Mouse (Mus musculus): ENCODE data around the gene Krt86. TPM values are rescaled to one million over a fixed set of nuclear protein-coding genes. Genes with fewer than 3 reads are reported as not detected.

The Krt86 gene
- polyA plus RNA-seq, 1 experiment from 2014 or later: not detected

- WGBS: 73% methylated on average over 2 of the region's 2 CpGs
- H3K9ac ChIP-seq (ENCODE audit: low read depth, low read length): no peak overlapping the region
- no peaks in the 10 kb centered on the region for H3K36me3 ChIP-seq (ENCODE audit: control insufficient read depth, insufficient read depth, low read length)
- H3K4me1 ChIP-seq (ENCODE audit: control insufficient read depth, insufficient read depth, low read length): no peaks in the 10 kb centered on the region
- no peak overlapping the region for H3K4me3 ChIP-seq (ENCODE audit: low read length)
- H3K27me3 ChIP-seq (replicated peaks; ENCODE audit: control insufficient read depth, insufficient read depth, low read length): no peaks in the 10 kb centered on the region
- H3K9me3 ChIP-seq (ENCODE audit: control insufficient read depth, low read length): 0 out of 2 replicates have a peak, but pooled peaks cover 2% of the 10 kb centered on the region
- H3K4me2 ChIP-seq (ENCODE audit: low read depth, low read length): no peak overlapping the region
- no peak for ATAC-seq
- H3K27ac ChIP-seq (ENCODE audit: low read length): no peak overlapping the region
Measured at GRCm38 (mm10) chr15:101455292-101455691, 18.0 kb upstream of the Krt86 start.

GRCm38 (mm10) chr15:101455891-101456290 is 17.4 kb upstream of the Krt86 start:
- WGBS: 87% methylated on average over 6 of the region's 6 CpGs
- no peak for ATAC-seq
- Histone ChIP-seq H3K9ac (ENCODE audit: low read depth, low read length) (no peak overlapping the region), H3K27me3 (replicated peaks; ENCODE audit: control insufficient read depth, insufficient read depth, low read length) (no peaks in the 10 kb centered on the region), H3K27ac (ENCODE audit: low read length) (no peak overlapping the region), H3K4me3 (ENCODE audit: low read length) (no peak overlapping the region), H3K4me2 (ENCODE audit: low read depth, low read length) (no peak overlapping the region), H3K36me3 (ENCODE audit: control insufficient read depth, insufficient read depth, low read length) (no peaks in the 10 kb centered on the region), H3K9me3 (ENCODE audit: control insufficient read depth, low read length) (0 out of 2 replicates have a peak, but pooled peaks cover 2% of the 10 kb centered on the region), H3K4me1 (ENCODE audit: control insufficient read depth, insufficient read depth, low read length) (no peaks in the 10 kb centered on the region)

GRCm38 (mm10) chr15:101458361-101458930 is 14.8 kb upstream of the Krt86 start:
- Histone ChIP-seq H3K4me2 (ENCODE audit: low read depth, low read length) (no peak overlapping the region), H3K36me3 (ENCODE audit: control insufficient read depth, insufficient read depth, low read length) (no peaks in the 10 kb centered on the region), H3K4me1 (ENCODE audit: control insufficient read depth, insufficient read depth, low read length) (no peaks in the 10 kb centered on the region), H3K9me3 (ENCODE audit: control insufficient read depth, low read length) (0 out of 2 replicates have a peak, but pooled peaks cover 2% of the 10 kb centered on the region), H3K27me3 (replicated peaks; ENCODE audit: control insufficient read depth, insufficient read depth, low read length) (no peaks in the 10 kb centered on the region), H3K9ac (ENCODE audit: low read depth, low read length) (no peak overlapping the region), H3K4me3 (ENCODE audit: low read length) (no peak overlapping the region), H3K27ac (ENCODE audit: low read length) (no peak overlapping the region)
- WGBS: 58% methylated on average over 16 of the region's 16 CpGs
- ATAC-seq: no peak

GRCm38 (mm10) chr15:101459283-101459682 is 14.0 kb upstream of the Krt86 start:
- Histone ChIP-seq H3K36me3 (ENCODE audit: control insufficient read depth, insufficient read depth, low read length) (no peaks in the 10 kb centered on the region), H3K4me1 (ENCODE audit: control insufficient read depth, insufficient read depth, low read length) (no peaks in the 10 kb centered on the region), H3K4me3 (ENCODE audit: low read length) (no peak overlapping the region), H3K27ac (ENCODE audit: low read length) (no peak overlapping the region), H3K27me3 (replicated peaks; ENCODE audit: control insufficient read depth, insufficient read depth, low read length) (no peaks in the 10 kb centered on the region), H3K4me2 (ENCODE audit: low read depth, low read length) (no peak overlapping the region), H3K9ac (ENCODE audit: low read depth, low read length) (no peak overlapping the region), H3K9me3 (ENCODE audit: control insufficient read depth, low read length) (0 out of 2 replicates have a peak, but pooled peaks cover 2% of the 10 kb centered on the region)
- WGBS: 74% methylated on average over 14 of the region's 14 CpGs
- no peak for ATAC-seq

- no peaks in the 10 kb centered on the region for H3K4me1 ChIP-seq (ENCODE audit: control insufficient read depth, insufficient read depth, low read length)
- ATAC-seq: no peak
- no peak within 1 kb of the TSS for H3K9ac ChIP-seq (ENCODE audit: low read depth, low read length)
- no peak within 1 kb of the TSS for H3K27ac ChIP-seq (ENCODE audit: low read length)
- WGBS: 81% methylated on average over 13 of the region's 13 CpGs
- no peaks in the 10 kb centered on the region for H3K27me3 ChIP-seq (replicated peaks; ENCODE audit: control insufficient read depth, insufficient read depth, low read length)
- no peaks in the 10 kb centered on the region for H3K9me3 ChIP-seq (ENCODE audit: control insufficient read depth, low read length)
- no peak within 1 kb of the TSS for H3K4me2 ChIP-seq (ENCODE audit: low read depth, low read length)
- no peak within 1 kb of the TSS for H3K4me3 ChIP-seq (ENCODE audit: low read length)
- no peaks in the 10 kb centered on the region for H3K36me3 ChIP-seq (ENCODE audit: control insufficient read depth, insufficient read depth, low read length)
Measured at GRCm38 (mm10) chr15:101463651-101464050, 9.6 kb upstream of the Krt86 start, which contains the start of gene Krt81. Gene Krt81 (minus strand): TSS chr15:101463751.

GRCm38 (mm10) chr15:101469093-101469492 is 4.2 kb upstream of the Krt86 start:
- Histone ChIP-seq H3K27me3 (replicated peaks; ENCODE audit: control insufficient read depth, insufficient read depth, low read length) (no peaks in the 10 kb centered on the region), H3K27ac (ENCODE audit: low read length) (no peak overlapping the region), H3K4me1 (ENCODE audit: control insufficient read depth, insufficient read depth, low read length) (no peaks in the 10 kb centered on the region), H3K4me3 (ENCODE audit: low read length) (no peak overlapping the region), H3K36me3 (ENCODE audit: control insufficient read depth, insufficient read depth, low read length) (no peaks in the 10 kb centered on the region), H3K9me3 (ENCODE audit: control insufficient read depth, low read length) (no peaks in the 10 kb centered on the region), H3K4me2 (ENCODE audit: low read depth, low read length) (no peak overlapping the region), H3K9ac (ENCODE audit: low read depth, low read length) (no peak overlapping the region)
- WGBS: 82% methylated on average over 4 of the region's 4 CpGs
- ATAC-seq: no peak

GRCm38 (mm10) chr15:101479007-101479665 is 5.9 kb downstream of the Krt86 start:
- no peak overlapping the region for H3K27ac ChIP-seq (ENCODE audit: low read length)
- peak overlapping the region; percentile 40 for H3K4me3 ChIP-seq (ENCODE audit: low read length)
- H3K27me3 ChIP-seq (replicated peaks; ENCODE audit: control insufficient read depth, insufficient read depth, low read length): no peaks in the 10 kb centered on the region
- H3K9me3 ChIP-seq (ENCODE audit: control insufficient read depth, low read length): no peaks in the 10 kb centered on the region
- 5% methylated on average over 31 of the region's 31 CpGs for WGBS
- 0 out of 2 replicates have a peak, but pooled peaks cover 8% of the 10 kb centered on the region for H3K4me1 ChIP-seq (ENCODE audit: control insufficient read depth, insufficient read depth, low read length)
- peak; percentile 16; the same call in 1 of the 2 replicates for ATAC-seq
- peak overlapping the region; percentile 44 for H3K9ac ChIP-seq (ENCODE audit: low read depth, low read length)
- H3K4me2 ChIP-seq (ENCODE audit: low read depth, low read length): peak overlapping the region; percentile 56
- no peaks in the 10 kb centered on the region for H3K36me3 ChIP-seq (ENCODE audit: control insufficient read depth, insufficient read depth, low read length)

GRCm38 (mm10) chr15:101479666-101480060 is 6.4 kb downstream of the Krt86 start:
- no peak for ATAC-seq
- no peaks in the 10 kb centered on the region for H3K36me3 ChIP-seq (ENCODE audit: control insufficient read depth, insufficient read depth, low read length)
- peak overlapping the region; percentile 44 for H3K9ac ChIP-seq (ENCODE audit: low read depth, low read length)
- H3K4me1 ChIP-seq (ENCODE audit: control insufficient read depth, insufficient read depth, low read length): 0 out of 2 replicates have a peak, but pooled peaks cover 8% of the 10 kb centered on the region
- WGBS: 32% methylated on average over 11 of the region's 11 CpGs
- H3K4me2 ChIP-seq (ENCODE audit: low read depth, low read length): peak overlapping the region; percentile 56
- no peaks in the 10 kb centered on the region for H3K9me3 ChIP-seq (ENCODE audit: control insufficient read depth, low read length)
- H3K4me3 ChIP-seq (ENCODE audit: low read length): peak overlapping the region; percentile 40
- H3K27me3 ChIP-seq (replicated peaks; ENCODE audit: control insufficient read depth, insufficient read depth, low read length): no peaks in the 10 kb centered on the region
- H3K27ac ChIP-seq (ENCODE audit: low read length): no peak overlapping the region

- H3K4me2 ChIP-seq (ENCODE audit: low read depth, low read length): no peak overlapping the region
- no peak overlapping the region for H3K4me3 ChIP-seq (ENCODE audit: low read length)
- no peaks in the 10 kb centered on the region for H3K27me3 ChIP-seq (replicated peaks; ENCODE audit: control insufficient read depth, insufficient read depth, low read length)
- no peak overlapping the region for H3K9ac ChIP-seq (ENCODE audit: low read depth, low read length)
- no peaks in the 10 kb centered on the region for H3K36me3 ChIP-seq (ENCODE audit: control insufficient read depth, insufficient read depth, low read length)
- no peak for ATAC-seq
- 0 out of 2 replicates have a peak, but pooled peaks cover 8% of the 10 kb centered on the region for H3K4me1 ChIP-seq (ENCODE audit: control insufficient read depth, insufficient read depth, low read length)
- H3K27ac ChIP-seq (ENCODE audit: low read length): no peak overlapping the region
- no peaks in the 10 kb centered on the region for H3K9me3 ChIP-seq (ENCODE audit: control insufficient read depth, low read length)
- WGBS: 38% methylated on average over 4 of the region's 4 CpGs
Measured at GRCm38 (mm10) chr15:101482056-101482455, 8.8 kb downstream of the Krt86 start.

Data from intestine, embryonic 16.5 days (tissue).